Mouse (Mus musculus) liver, postnatal 0 days (tissue): Measurements from ENCODE around the gene Bbs9. TPM values are rescaled to one million over a fixed set of nuclear protein-coding genes. Genes with fewer than 3 reads are reported as not detected.
A peak's percentile ranks its signal among the peaks of the same experiment; 100 is the strongest.

Experiments used
- ATAC-seq: fragments of 200-750 bp; cut with Nextera tagmentation; 2 replicates; pipeline ENCODE4 v1.8.0; 2017; ENCODE audit warnings: mild to moderate bottlenecking, moderate library complexity
- DNase-seq: peaks from one replicate; pipeline ENCODE4 v3.0.0-alpha.2; 2016
- H3K27ac ChIP-seq: fragments of 300-500 bp; sonication (generic); 2 replicates; pipeline ENCODE4 v1.5.1; 2014; ENCODE audit warnings: antibody characterized with exemption, moderate library complexity, mild to moderate bottlenecking, low read depth
- H3K27me3 ChIP-seq: fragments of 300-500 bp; sonication (generic); 2 replicates; pipeline ENCODE4 v1.6.1; 2014; ENCODE audit warnings: low read length, control low read depth, mixed read lengths; ENCODE audit not compliant: insufficient read depth
- H3K36me3 ChIP-seq: fragments of 300-500 bp; sonication (generic); replicated peaks from 2 replicates; pipeline ENCODE4 v1.6.1; 2014; ENCODE audit warnings: mild to moderate bottlenecking, control low read depth, low read length, moderate library complexity, mixed read lengths; ENCODE audit not compliant: insufficient read depth
- H3K4me1 ChIP-seq: fragments of 300-500 bp; sonication (generic); 2 replicates; pipeline ENCODE4 v1.6.1; 2014; ENCODE audit warnings: antibody characterized with exemption, mild to moderate bottlenecking, control low read depth; ENCODE audit not compliant: insufficient read depth
- H3K4me2 ChIP-seq: fragments of 300-500 bp; sonication (generic); 2 replicates; pipeline ENCODE4 v1.6.1; 2014; ENCODE audit warnings: low read depth, mild to moderate bottlenecking, low read length, moderate library complexity, mixed read lengths
- H3K4me3 ChIP-seq: fragments of 300-500 bp; sonication (generic); 2 replicates; pipeline ENCODE4 v1.5.1; 2014; ENCODE audit warnings: low read depth, low read length
- H3K9ac ChIP-seq: fragments of 300-500 bp; sonication (generic); replicated peaks from 2 replicates; pipeline ENCODE4 v1.6.1; 2014; ENCODE audit warnings: mild to moderate bottlenecking, moderate library complexity
- H3K9me3 ChIP-seq: fragments of 300-500 bp; sonication (generic); 2 replicates; pipeline ENCODE4 v1.6.1; 2016; ENCODE audit warnings: mild to moderate bottlenecking, control low read depth, low read length, mixed read lengths
- CTCF ChIP-seq: sonication (generic); IDR thresholded peaks from 2 replicates; pipeline ENCODE4 v1.5.1; 2016; ENCODE audit warnings: antibody characterized with exemption, low read depth
- EP300 ChIP-seq: IDR thresholded peaks from 2 replicates; pipeline ENCODE4 v1.6.1; 2016; ENCODE audit warnings: antibody characterized with exemption, low read depth, mild to moderate bottlenecking
- WGBS: fragments of 180-500 bp; shearing (Covaris S2); extraction: QIAGEN DNeasy Blood & Tissue Kit; methylation state at CpG from one replicate; pipeline ENCODE4 v1.1.7; 2014; ENCODE audit not compliant: insufficient replicate concordance; 5-methylcytosine and 5-hydroxymethylcytosine counted together
- polyA plus RNA-seq: library from polyadenylated mRNA; unstranded; fragments of >200 nt; fragmentation: Nextera tagmentation; extraction: Ambion mirVana; gene quantifications from 2 replicates; pipeline ENCODE4 v1.2.1, GENCODE M21; 2015

Gene Bbs9
- polyA plus RNA-seq, 1 experiment from 2014 or later: 1.8 TPM

DNA sequence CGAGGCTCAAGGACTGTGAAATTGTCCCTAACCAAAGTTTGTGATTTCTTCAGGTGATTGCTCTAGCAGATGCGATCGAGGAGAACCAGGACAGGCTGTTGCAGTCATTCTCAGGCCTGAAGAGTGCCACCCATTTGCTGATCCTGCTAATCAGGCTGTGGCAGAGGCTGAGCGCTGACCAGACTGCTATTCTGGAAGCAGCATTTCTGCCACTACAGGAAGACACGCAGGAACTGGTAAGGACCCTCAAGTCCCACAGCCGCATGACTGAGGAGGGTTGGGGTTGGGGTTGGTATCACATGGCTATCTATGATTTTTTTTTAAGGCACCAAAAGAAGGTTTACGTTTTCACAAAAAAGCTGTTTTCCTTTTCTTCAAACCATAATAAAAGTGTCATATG is 318.2 kb downstream of the Bbs9 start:
- Histone ChIP-seq H3K27ac (no peak overlapping the region), H3K4me1 (no peaks in the 10 kb centered on the region), H3K4me3 (no peak overlapping the region), H3K9me3 (no peaks in the 10 kb centered on the region), H3K4me2 (no peak overlapping the region), H3K36me3 (no peaks in the 10 kb centered on the region), H3K27me3 (no peaks in the 10 kb centered on the region), H3K9ac (no peak overlapping the region)
- 36% methylated on average over 7 of the region's 7 CpGs for WGBS
- TF ChIP-seq CTCF: no peak
- no peak for TF ChIP-seq EP300
- ATAC-seq (no peak), DNase-seq (no peak)

- no peak overlapping the region for H3K27ac ChIP-seq
- H3K4me2 ChIP-seq: no peak overlapping the region
- ATAC-seq: no peak
- no peaks in the 10 kb centered on the region for H3K9me3 ChIP-seq
- H3K27me3 ChIP-seq: no peaks in the 10 kb centered on the region
- TF ChIP-seq EP300: no peak
- TF ChIP-seq CTCF: no peak
- no peak overlapping the region for H3K4me3 ChIP-seq
- no peak overlapping the region for H3K9ac ChIP-seq
- 66% methylated on average over 7 of the region's 7 CpGs for WGBS
- no peaks in the 10 kb centered on the region for H3K4me1 ChIP-seq
- DNase-seq: no peak
- no peaks in the 10 kb centered on the region for H3K36me3 ChIP-seq
Observed at GRCm38 (mm10) chr9:22800675-22801074, 325.2 kb downstream of the Bbs9 start.

GRCm38 (mm10) chr9:22805981-22806380 is 330.5 kb downstream of the Bbs9 start:
- TF ChIP-seq EP300 (peak; percentile 52), CTCF (no peak)
- WGBS: 55% methylated on average over 1 of the region's 1 CpGs
- Histone ChIP-seq H3K9ac (no peak overlapping the region), H3K4me1 (peaks cover 6% of the 10 kb centered on the region; the same call in 1 of the 2 replicates), H3K36me3 (no peaks in the 10 kb centered on the region), H3K9me3 (no peaks in the 10 kb centered on the region), H3K27ac (no peak overlapping the region), H3K27me3 (no peaks in the 10 kb centered on the region), H3K4me2 (0 out of 2 replicates have a peak overlapping the region, but pooled peaks have one; percentile 18), H3K4me3 (no peak overlapping the region)
- DNase-seq: no peak
- no peak for ATAC-seq

DNA sequence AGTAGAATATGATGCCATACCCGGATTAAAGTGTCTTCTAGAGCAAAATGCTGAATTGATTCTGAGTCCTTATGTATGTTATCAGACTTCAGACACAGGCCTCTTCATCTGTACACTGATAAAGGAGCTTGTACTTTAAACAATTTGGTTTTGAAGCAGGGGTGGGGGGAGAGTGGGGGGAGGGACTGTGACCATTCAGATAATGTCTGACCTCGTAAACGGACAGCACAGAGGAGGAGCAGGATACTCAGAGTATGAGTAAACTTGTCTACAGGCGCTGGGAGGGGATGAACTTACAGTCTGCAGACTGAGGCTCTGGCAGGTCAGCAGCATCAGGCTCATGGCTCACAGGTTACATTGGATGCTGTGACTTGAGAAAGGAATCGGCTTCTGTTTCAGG is 331.0 kb downstream of the Bbs9 start:
- no peak overlapping the region for H3K4me2 ChIP-seq
- H3K4me3 ChIP-seq: no peak overlapping the region
- H3K36me3 ChIP-seq: no peaks in the 10 kb centered on the region
- ATAC-seq (no peak), DNase-seq (no peak)
- no peak overlapping the region for H3K9ac ChIP-seq
- H3K27ac ChIP-seq: peak overlapping the region; percentile 24; the same call in 1 of the 2 replicates
- no peak for TF ChIP-seq CTCF
- TF ChIP-seq EP300: no peak
- H3K27me3 ChIP-seq: no peaks in the 10 kb centered on the region
- 35% methylated on average over 5 of the region's 5 CpGs for WGBS
- H3K4me1 ChIP-seq: peaks cover 6% of the 10 kb centered on the region; the same call in 1 of the 2 replicates
- H3K9me3 ChIP-seq: no peaks in the 10 kb centered on the region

- no peak overlapping the region for H3K9ac ChIP-seq
- H3K4me1 ChIP-seq: peaks cover 6% of the 10 kb centered on the region; the same call in 1 of the 2 replicates
- H3K4me3 ChIP-seq: no peak overlapping the region
- TF ChIP-seq EP300: no peak
- TF ChIP-seq CTCF: no peak
- no peaks in the 10 kb centered on the region for H3K9me3 ChIP-seq
- ATAC-seq (no peak), DNase-seq (no peak)
- H3K27me3 ChIP-seq: no peaks in the 10 kb centered on the region
- no peak overlapping the region for H3K27ac ChIP-seq
- 55% methylated on average over 5 of the region's 5 CpGs for WGBS
- no peak overlapping the region for H3K4me2 ChIP-seq
- no peaks in the 10 kb centered on the region for H3K36me3 ChIP-seq
Observed at GRCm38 (mm10) chr9:22807693-22808092, 332.2 kb downstream of the Bbs9 start.

- Histone ChIP-seq H3K4me1 (peaks cover 6% of the 10 kb centered on the region; the same call in 1 of the 2 replicates), H3K4me2 (no peak overlapping the region), H3K27me3 (no peaks in the 10 kb centered on the region), H3K36me3 (no peaks in the 10 kb centered on the region), H3K4me3 (no peak overlapping the region), H3K9me3 (no peaks in the 10 kb centered on the region), H3K9ac (no peak overlapping the region), H3K27ac (0 out of 2 replicates have a peak overlapping the region, but pooled peaks have one; percentile 11)
- ATAC-seq (no peak), DNase-seq (no peak)
- no peak for TF ChIP-seq CTCF
- peak; percentile 32; the same call in 1 of the 2 replicates for TF ChIP-seq EP300
- 68% methylated on average over 4 of the region's 4 CpGs for WGBS
Observed at GRCm38 (mm10) chr9:22809621-22810126, 334.2 kb downstream of the Bbs9 start.
